Mouse (Mus musculus): ENCODE results near the gene Fbxo3.

The Fbxo3 gene

DNA sequence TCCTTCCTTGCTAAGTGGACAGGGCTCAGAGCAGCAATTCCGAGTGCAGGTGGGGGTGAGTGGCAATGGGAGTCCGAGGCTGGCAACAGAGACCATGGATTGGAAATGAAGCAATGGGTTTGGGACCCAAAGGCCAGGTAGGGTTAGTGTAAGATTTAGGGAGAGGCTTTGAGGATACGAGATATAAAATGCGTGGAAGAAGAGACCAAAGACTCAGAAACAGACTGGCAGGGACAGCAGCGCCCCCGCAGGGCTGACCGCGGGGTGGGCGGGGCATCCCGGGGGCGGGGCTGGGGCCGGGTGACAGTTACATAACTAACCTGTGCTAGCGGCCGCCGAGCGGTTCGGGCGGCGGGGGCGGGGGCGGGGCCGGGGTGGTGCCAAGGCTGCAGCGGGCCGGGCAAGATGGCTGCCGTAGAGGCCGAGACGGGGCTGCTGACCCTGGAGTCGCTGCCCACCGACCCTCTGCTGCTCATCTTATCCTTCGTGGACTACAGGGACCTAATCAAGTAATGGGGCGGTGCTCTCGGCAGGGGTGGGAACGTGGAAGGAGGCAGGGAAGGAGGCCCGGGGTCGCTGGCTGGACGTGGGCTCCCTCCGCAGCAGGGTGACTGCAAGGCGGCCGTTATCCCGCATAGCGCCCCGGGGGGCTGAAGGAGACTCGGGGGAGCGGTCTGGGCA is at the start of gene Fbxo3:
Fbxo3 (plus strand) TSS at position 264 of the 681 bp plus-strand sequence.
- ChIA-PET CTCF (no interaction called here), POLR2A (no interaction called here)

DNA sequence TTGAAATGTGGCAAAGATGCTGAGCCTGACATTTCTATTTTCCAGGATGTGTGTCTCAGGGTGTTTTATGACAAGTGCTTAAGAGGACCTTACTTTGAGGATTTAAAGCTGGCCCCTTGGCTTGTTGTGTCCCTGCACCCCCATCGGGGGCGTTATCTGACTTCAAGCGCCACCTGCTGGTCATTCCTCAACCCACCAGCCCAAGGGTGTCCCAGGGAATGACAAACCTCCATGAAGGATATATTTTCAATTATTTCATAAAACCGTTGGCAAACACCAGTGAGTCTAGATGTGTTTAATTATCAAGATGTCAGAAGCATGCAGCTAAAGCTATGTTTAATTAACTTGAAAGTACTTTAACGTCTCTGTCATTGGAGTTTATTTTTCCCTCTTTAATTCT is 45.3 kb upstream of the Fbxo3 start:
- CTCF ChIA-PET = interaction anchor here (0.6 to 4.6 kb wide), 20 partner anchors 9 to 543 kb away, joined by 3 to 30 read pairs (median 5); no protein-coding TSS in a partner anchor
- POLR2A ChIA-PET = interaction anchor here in 3 of 4 experiments (0.8 to 3.3 kb wide), 11 partner anchors 9 to 427 kb away, joined by 3 to 23 read pairs (median 4); no protein-coding TSS in a partner anchor

DNA sequence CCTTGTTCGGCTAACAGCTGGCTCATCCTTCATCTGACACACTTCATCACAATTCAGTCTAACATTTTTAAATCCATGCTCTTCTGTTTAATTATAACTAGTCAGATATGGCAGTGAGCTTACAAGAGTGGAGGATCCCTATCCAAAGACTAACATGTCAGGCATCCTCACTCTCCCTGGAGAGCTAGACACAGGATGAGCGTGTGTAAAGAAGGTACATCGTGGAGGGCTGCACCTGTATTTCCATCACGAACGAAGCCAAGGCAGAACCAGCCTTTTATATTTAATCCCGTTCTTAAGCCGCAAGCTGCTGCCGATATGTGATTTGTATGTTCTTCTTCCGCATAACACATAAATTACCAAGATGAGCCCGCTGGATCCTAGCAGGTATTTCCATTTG is 44.4 kb upstream of the Fbxo3 start:
- POLR2A ChIA-PET = interaction anchor here in 2 of 4 experiments (0.6 to 3.3 kb wide), 7 partner anchors 9 to 421 kb away, joined by 3 to 23 read pairs (median 3); no protein-coding TSS in a partner anchor
- CTCF ChIA-PET = interaction anchor here (0.6 to 4.6 kb wide), 11 partner anchors 8 to 461 kb away, joined by 3 to 30 read pairs (median 7); no protein-coding TSS in a partner anchor

DNA sequence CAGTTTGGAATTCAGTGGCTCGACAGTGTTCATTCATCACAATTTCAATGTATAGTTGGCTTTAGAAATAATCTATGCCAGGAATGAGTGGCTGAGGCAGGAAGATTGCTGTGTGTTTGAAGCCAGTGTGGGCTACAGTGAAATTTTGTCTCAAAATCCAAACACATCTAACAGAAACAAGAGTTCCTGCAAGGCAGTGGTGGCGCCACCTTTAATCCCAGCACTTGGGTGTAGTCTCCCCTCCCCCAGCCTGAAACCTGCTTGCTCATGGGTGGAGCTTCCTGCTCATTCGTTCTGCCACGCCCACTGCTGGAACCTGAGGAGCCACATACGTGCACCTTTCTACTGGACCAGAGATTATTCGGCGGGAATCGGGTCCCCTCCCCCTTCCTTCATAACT is 39.9 kb upstream of the Fbxo3 start:
- ChIA-PET CTCF (interaction anchor here in 1 of 4 experiments (0.6 to 1.4 kb wide), 2 partner anchors 17 to 101 kb away, joined by 3 to 6 read pairs; no protein-coding TSS in a partner anchor), POLR2A (interaction anchor here in 3 of 4 experiments (0.8 to 2.0 kb wide), 4 partner anchors 10 to 18 kb away, joined by 3 to 6 read pairs (median 3); no protein-coding TSS in a partner anchor)

DNA sequence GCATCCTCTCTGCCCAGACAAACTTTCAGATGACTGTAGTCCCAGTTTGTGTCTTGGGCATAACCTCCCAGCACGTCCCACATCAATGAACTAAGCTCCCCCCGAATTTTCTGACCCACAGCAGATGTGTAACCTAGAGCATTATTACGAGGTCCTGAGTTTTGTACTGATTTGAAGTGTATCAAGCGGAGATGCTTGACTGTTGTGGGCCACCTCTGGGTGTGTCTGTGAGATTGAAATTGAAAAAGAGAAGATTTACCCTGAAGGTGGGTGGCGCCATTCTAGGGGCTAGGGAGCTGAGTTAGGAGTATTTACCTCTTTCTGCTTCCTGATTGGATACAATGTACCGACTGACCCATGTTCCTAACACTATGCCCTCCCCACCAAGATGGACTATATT is 37.8 kb upstream of the Fbxo3 start:
- CTCF ChIA-PET = interaction anchor here in 2 of 4 experiments (0.9 to 1.1 kb wide), 2 partner anchors 11 to 118 kb away, joined by 3 to 4 read pairs; no protein-coding TSS in a partner anchor

DNA sequence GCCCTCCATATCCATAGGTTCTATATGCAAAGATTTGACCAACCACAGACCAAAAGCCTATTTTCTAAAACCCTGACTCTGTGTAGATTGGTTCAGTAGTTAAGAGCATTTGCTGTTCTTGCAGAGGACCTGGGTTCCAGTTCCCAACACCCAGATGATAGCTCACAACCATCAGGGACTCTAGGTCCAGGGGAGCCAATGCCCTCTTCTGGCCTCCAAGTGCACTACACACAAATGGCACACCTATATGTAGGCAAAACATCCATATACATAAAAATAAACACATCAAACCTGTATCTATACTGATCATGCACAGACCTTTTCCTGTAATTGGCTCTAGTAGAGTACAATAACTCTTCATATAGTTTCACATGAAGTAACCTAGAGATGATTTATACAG is 36.2 kb upstream of the Fbxo3 start:
- CTCF ChIA-PET = interaction anchor here (0.5 to 2.5 kb wide), 17 partner anchors 8 to 444 kb away, joined by 3 to 26 read pairs (median 4); no protein-coding TSS in a partner anchor

More for the DNA sequence above, 37.8 kb upstream of the Fbxo3 start:
- POLR2A ChIA-PET = interaction anchor here in 2 of 4 experiments (0.6 to 3.2 kb wide), 5 partner anchors 8 to 117 kb away, joined by 3 to 12 read pairs (median 3); no protein-coding TSS in a partner anchor

DNA sequence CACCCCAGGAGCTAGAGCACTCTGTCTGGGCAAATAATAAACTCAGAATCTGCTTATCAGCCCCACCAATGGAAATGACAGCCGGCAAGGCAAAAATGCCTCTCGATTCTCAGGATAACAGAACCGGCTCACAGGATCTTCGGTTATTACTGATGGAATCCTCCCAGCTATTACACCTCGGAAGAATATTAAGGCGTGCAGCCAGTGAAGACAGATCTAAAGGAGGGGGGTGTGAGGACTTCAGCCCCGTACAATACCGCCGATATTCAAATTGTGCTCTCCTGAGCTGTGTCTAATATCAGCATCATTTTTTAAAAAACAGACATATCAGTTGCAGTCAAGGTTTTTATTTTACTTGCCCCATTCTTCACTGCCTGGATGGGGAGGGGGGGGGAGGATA is 35.4 kb upstream of the Fbxo3 start:
- CTCF ChIA-PET = interaction anchor here (0.5 to 2.5 kb wide), 14 partner anchors 9 to 225 kb away, joined by 3 to 26 read pairs (median 6); no protein-coding TSS in a partner anchor
- POLR2A ChIA-PET = interaction anchor here (0.6 to 3.2 kb wide), 35 partner anchors 9 to 623 kb away, joined by 3 to 29 read pairs (median 3); partner anchors contain the start of genes Abtb2 (in 2 of the 4) and Cat (in 1 of the 4)

More for the DNA sequence above, 36.2 kb upstream of the Fbxo3 start:
- POLR2A ChIA-PET = interaction anchor here in 3 of 4 experiments (0.6 to 3.2 kb wide), 14 partner anchors 9 to 418 kb away, joined by 3 to 29 read pairs (median 6); no protein-coding TSS in a partner anchor

DNA sequence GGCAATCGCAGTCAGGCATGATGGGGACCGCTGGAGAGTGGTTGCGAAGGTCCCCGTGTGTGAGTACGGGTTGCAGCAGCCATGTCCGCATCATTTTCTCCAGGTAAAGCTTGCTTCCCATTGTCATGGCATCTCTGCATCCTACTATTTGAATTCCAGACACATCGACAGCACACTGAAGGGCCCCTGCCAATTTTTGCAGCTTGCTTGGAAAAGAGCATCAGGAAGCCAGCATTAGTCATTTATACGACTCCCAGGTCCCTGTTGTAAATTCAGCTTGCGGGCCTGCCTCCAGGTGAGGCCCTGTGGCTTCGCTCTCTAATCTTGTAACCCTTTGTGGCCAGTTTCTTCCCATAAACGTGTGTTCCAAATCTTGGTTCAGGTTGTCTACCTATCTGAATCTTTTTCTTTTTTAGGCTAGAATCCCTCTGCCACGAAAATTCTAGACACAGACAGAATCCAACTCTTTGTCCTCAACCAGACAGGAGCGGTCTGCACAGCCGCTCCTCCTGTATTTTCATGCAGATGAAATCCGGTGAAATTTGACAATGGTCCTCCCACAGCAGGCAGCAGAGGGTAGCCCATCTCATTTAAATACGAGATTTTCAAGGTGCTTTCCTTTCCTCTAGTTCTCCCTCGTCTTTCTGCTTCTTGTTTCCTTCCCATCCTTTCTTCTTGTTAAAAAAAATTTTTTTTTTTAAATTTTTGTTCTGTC is 34.7 kb upstream of the Fbxo3 start:
- ChIA-PET POLR2A (interaction anchor here (0.6 to 3.2 kb wide), 33 partner anchors 8 to 623 kb away, joined by 3 to 29 read pairs (median 4); partner anchors contain the start of genes Abtb2 (in 2 of the 4) and Cat (in 1 of the 4)), CTCF (interaction anchor here (0.5 to 2.5 kb wide), 13 partner anchors 8 to 224 kb away, joined by 3 to 26 read pairs (median 6); no protein-coding TSS in a partner anchor)

DNA sequence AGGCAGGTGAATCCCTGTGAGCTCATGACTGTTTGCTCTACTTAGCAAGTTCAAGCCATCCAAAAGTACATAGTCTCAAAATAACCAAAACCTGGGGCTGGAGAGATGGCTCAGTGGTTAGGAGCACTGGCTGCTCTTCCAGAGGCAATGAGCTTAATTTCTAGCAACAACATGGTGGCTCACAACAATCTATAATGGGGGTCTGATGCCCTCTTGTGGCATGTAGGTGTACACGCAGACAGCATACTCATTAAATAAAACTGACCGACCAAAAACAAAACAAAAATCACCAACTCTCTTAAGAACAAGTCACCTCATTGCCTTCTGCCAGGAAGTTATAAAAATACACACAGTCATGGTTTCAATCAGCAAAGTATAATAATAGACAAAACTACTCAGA is 26.4 kb upstream of the Fbxo3 start:
- ChIA-PET POLR2A (interaction anchor here in 3 of 4 experiments (0.6 to 1.9 kb wide), 21 partner anchors 9 to 628 kb away, joined by 3 to 12 read pairs (median 4); partner anchors contain the start of gene Abtb2 (in 1 of the 3)), CTCF (interaction anchor here (0.5 to 2.4 kb wide), 68 partner anchors 9 to 915 kb away, joined by 3 to 47 read pairs (median 5); partner anchors contain the start of gene Abtb2 (in 2 of the 4))

DNA sequence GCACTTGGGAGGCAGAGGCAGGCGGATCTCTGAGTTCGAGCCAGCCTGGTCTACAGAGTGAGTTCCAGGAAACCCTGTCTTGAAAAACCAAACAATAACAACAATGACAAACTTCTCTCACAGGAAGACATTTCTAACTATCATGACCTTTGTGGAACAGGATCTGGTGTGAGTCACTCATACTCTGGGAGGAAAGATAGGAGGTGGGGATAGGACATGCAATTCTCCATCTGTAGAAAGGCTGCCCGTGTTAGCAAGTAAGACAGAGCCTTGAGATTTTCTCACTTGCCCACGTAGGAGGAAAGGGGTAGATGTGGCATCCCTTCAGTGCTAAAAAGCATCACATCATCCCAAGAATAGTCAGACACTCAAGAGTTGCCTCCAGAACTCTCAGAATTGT is 25.7 kb upstream of the Fbxo3 start:
- POLR2A ChIA-PET = interaction anchor here in 2 of 4 experiments (1.1 to 1.9 kb wide), 4 partner anchors 10 to 130 kb away, joined by 5 to 8 read pairs (median 7); no protein-coding TSS in a partner anchor

DNA sequence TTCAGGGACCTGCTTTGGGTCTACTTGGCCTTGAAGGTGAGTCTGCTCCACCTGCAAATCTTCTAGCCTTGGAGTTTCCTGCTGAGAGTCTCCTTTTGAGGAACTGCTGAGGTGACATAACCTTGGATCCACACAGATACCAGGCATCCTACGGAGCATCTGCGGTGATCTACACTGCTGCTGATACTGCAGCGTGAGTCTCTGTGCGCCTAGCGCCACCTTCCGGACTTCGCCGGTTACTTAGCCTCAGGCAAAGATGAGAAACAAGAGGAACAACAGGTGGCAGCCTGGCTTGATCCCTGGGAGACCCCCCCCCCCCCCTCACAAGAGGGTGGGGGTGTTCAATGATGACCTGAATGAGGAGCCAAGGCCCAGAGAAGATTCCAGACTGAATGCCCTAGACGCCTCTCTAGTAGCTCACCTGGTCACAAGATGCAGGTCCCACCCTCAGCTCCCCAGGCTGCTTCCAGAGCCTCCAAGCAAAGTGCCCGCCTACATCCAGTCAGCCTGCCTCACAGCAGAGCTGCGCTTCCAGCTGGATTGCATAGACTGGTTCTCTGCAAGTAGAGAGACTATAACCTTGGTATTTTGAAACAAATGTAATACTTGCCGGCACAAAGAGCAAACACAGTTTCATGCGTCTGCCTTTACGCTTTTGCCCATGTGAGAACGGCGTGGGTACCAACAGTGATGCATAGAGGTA is 24.7 kb upstream of the Fbxo3 start:
- CTCF ChIA-PET = interaction anchor here (0.6 to 1.5 kb wide), 23 partner anchors 10 to 814 kb away, joined by 3 to 15 read pairs (median 4); partner anchors contain the start of gene Abtb2 (in 1 of the 4)
- POLR2A ChIA-PET = interaction anchor here in 3 of 4 experiments (0.7 to 1.8 kb wide), 16 partner anchors 9 to 518 kb away, joined by 3 to 6 read pairs (median 4); partner anchors contain the start of genes A930018P22Rik (in 1 of the 3) and Cat (in 1 of the 3)

More for the DNA sequence above, 25.7 kb upstream of the Fbxo3 start:
- CTCF ChIA-PET = interaction anchor here (0.6 to 2.4 kb wide), 27 partner anchors 10 to 562 kb away, joined by 3 to 47 read pairs (median 9); partner anchors contain the start of gene Abtb2 (in 1 of the 4)

DNA sequence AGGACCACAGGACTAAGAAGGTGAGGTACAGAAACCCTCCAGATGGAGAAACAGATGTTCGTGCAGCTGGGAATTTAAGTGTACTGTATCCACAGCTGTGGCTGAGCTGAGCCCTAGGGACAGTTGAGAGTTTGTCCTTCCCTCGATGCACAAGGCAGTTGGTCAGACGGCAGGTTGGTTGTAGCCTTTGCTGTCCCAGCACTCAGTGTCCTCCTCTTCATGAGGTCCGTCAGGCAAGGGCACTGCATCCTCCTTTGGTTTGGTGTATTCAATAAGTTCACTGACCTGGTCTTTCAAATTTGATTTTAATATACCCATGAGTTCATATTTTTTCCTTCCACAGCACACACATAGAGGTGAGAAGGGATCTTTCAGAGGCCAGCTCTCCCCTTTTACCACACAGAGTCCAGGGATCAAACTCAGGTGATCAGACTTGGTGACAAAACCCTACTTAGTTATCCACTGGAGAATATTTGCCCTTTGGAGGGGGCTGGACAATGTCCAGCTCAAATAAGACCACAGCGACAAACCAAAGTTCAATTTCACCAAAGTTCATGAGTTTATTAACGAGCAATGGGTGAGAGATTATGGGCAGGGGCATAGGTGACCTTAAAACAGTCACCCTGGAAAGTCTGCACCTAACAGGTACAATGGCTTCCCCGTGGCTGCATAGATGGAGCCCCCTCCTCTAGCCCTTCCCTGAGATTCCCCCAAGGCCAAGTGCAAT is 19.6 kb upstream of the Fbxo3 start:
- CTCF ChIA-PET = no interaction called here
- POLR2A ChIA-PET = interaction anchor here in 2 of 4 experiments (0.9 to 1.4 kb wide), 4 partner anchors 8 to 12 kb away, joined by 3 read pairs; no protein-coding TSS in a partner anchor

DNA sequence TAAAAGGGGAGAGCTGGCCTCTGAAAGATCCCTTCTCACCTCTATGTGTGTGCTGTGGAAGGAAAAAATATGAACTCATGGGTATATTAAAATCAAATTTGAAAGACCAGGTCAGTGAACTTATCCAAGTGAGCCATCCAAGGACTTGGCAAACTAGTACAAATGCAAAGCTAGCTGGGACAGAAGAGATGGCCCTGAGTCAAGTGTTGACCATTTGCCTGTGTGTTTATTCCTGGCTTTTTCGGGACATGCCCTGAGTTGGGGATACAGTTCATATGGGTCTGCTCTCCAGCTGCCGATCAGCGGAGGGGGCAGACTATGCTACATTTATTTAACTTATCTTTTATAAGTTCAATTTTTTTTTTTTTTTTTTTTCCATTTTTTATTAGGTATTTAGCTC is 18.7 kb upstream of the Fbxo3 start:
- ChIA-PET CTCF (interaction anchor here in 1 of 4 experiments (0.6 kb wide), 2 partner anchors 18 to 118 kb away, joined by 3 to 4 read pairs; no protein-coding TSS in a partner anchor), POLR2A (interaction anchor here in 1 of 4 experiments (0.9 kb wide), 1 partner anchor 9 kb away, joined by 3 read pairs; no protein-coding TSS in a partner anchor)

DNA sequence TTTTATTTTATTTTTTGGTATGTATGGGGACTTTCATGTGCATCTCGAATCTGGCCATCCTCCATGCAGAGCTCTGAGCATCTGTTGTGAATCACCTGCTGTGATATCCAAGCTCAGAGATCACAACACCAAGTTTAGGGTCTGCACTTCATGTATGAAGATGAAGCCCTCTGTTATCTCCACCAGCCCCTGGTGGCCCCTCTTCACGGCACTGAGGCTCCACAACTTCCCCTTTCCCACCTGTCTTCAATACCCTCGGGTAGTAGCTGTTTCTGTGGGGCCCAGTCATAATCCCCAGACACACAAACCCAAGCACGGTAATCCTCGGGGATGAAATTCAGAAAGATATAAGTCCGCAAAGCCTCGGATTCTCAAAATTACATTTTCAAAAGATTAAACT is 4.4 kb upstream of the Fbxo3 start:
- POLR2A ChIA-PET = interaction anchor here in 2 of 4 experiments (0.6 to 1.2 kb wide), 6 partner anchors 9 to 270 kb away, joined by 3 to 4 read pairs (median 3); partner anchors contain the start of gene A930018P22Rik (in 1 of the 2)

DNA sequence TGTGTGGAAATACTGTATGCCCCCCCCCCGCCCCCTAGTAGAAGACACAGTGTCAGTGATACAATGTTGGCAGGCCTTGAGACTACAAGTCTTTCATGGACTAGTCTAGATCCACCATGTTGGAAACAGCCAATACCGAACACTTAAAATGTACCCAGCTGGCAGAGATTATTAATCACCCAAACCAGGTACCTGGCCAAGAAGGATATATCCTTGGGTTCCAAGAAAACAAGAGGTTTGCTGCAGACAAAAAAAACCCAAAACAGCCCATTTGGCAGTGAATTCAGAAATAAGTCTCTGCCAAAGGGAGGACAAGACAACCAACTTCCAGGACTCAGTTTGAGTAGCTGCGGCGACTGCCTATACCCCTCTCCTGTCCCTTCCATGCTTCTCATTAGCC is 2.9 kb upstream of the Fbxo3 start:
- ChIA-PET CTCF (interaction anchor here in 1 of 4 experiments (1.5 kb wide), 1 partner anchor 10 kb away, joined by 4 read pairs; no protein-coding TSS in a partner anchor), POLR2A (interaction anchor here in 2 of 4 experiments (0.6 to 1.2 kb wide), 6 partner anchors 8 to 913 kb away, joined by 3 to 4 read pairs (median 4); no protein-coding TSS in a partner anchor)

More for the DNA sequence above, 4.4 kb upstream of the Fbxo3 start:
- CTCF ChIA-PET = interaction anchor here in 2 of 4 experiments (0.7 to 0.8 kb wide), 3 partner anchors 14 to 319 kb away, joined by 5 to 7 read pairs (median 7); no protein-coding TSS in a partner anchor

DNA sequence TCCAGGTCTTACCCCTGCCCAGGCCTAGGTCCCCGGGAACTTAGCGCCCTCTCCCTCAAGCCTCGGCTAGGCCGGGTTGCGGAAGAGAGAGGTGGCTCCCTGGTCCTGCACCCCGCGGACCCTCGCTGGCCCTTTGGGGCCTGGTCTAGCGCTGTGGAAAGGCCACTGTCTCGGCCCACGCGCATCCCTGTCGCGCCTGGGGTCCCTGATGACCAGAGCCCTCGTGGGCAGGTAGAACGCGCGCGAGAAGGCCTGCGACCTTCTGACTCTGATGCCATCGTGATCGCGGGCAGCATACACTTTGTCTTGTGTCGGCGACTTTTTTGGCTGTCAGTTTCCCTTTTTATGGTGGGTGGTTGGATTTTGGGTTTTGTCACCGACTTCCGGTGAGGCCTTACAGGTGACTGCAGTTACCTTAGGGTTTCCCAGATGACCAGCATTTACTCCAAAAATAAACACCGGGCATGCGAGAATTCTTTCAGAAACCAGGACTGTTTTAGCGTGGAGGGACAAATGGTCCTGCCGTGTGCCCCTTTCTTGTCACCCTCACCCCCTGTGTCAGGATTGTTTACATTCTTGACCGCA is 710 bp downstream of the Fbxo3 start, which contains the start of gene 4931422A03Rik:
4931422A03Rik (minus strand) TSS at position 223 of the 585 bp plus-strand sequence.
- CTCF ChIA-PET = no interaction called here
- POLR2A ChIA-PET = interaction anchor here in 1 of 4 experiments (2.0 kb wide), 1 partner anchor 15 kb away, joined by 5 read pairs; no protein-coding TSS in a partner anchor
